Mouse (Mus musculus): ENCODE measurements at regions not wholly inside any gene's neighbourhood (a gene's known extent, or its start where the extent isn't known, plus 50 kb on each side); places are given as distances from the start of the nearest gene placed in this dataset.

- no peak for DNase-seq (ENCODE audit: low read depth, low spot score)
Measured at GRCm38 (mm10) chr12:16139152-16139551, 322.4 kb upstream of the Trib2 start.

GRCm38 (mm10) chr12:16137801-16138200 is 321.1 kb upstream of the Trib2 start:
- no peak for DNase-seq (ENCODE audit: low read depth, low spot score)

GRCm38 (mm10) chr12:16136214-16136671 is 319.5 kb upstream of the Trib2 start:
- no peak for DNase-seq (ENCODE audit: low read depth, low spot score)

GRCm38 (mm10) chr12:16135602-16136213 is 319.0 kb upstream of the Trib2 start:
- DNase-seq (ENCODE audit: low read depth, low spot score) = no peak

- DNase-seq (ENCODE audit: low read depth, low spot score) = no peak
Measured at GRCm38 (mm10) chr12:16134446-16134845, 317.7 kb upstream of the Trib2 start.

GRCm38 (mm10) chr12:16133253-16133652 is 316.5 kb upstream of the Trib2 start:
- no peak for DNase-seq (ENCODE audit: low read depth, low spot score)

GRCm38 (mm10) chr12:16131740-16132077 is 315.0 kb upstream of the Trib2 start:
- DNase-seq (ENCODE audit: low read depth, low spot score) = no peak

GRCm38 (mm10) chr12:16131028-16131739 is 314.5 kb upstream of the Trib2 start:
- no peak for DNase-seq (ENCODE audit: low read depth, low spot score)

GRCm38 (mm10) chr12:16130605-16131004 is 313.9 kb upstream of the Trib2 start:
- no peak for DNase-seq (ENCODE audit: low read depth, low spot score)

GRCm38 (mm10) chr12:16129923-16130322 is 313.2 kb upstream of the Trib2 start:
- DNase-seq (ENCODE audit: low read depth, low spot score) = no peak

GRCm38 (mm10) chr12:16129243-16129642 is 312.5 kb upstream of the Trib2 start:
- DNase-seq (ENCODE audit: low read depth, low spot score) = no peak

- DNase-seq (ENCODE audit: low read depth, low spot score) = no peak
Measured at GRCm38 (mm10) chr12:16124906-16125305, 308.2 kb upstream of the Trib2 start.

- DNase-seq (ENCODE audit: low read depth, low spot score) = no peak
Measured at GRCm38 (mm10) chr12:16122353-16123127, 305.8 kb upstream of the Trib2 start.

GRCm38 (mm10) chr12:16121787-16122186 is 305.1 kb upstream of the Trib2 start:
- DNase-seq (ENCODE audit: low read depth, low spot score) = no peak

GRCm38 (mm10) chr12:16118710-16119109 is 302.0 kb upstream of the Trib2 start:
- no peak for DNase-seq (ENCODE audit: low read depth, low spot score)

- no peak for DNase-seq (ENCODE audit: low read depth, low spot score)
Measured at GRCm38 (mm10) chr12:16106946-16107345, 290.2 kb upstream of the Trib2 start.

- DNase-seq (ENCODE audit: low read depth, low spot score) = no peak
Measured at GRCm38 (mm10) chr12:16098840-16099239, 282.1 kb upstream of the Trib2 start.

- no peak for DNase-seq (ENCODE audit: low read depth, low spot score)
Measured at GRCm38 (mm10) chr12:16092643-16093042, 275.9 kb upstream of the Trib2 start.

GRCm38 (mm10) chr12:16091336-16091735 is 274.6 kb upstream of the Trib2 start:
- DNase-seq (ENCODE audit: low read depth, low spot score) = no peak

GRCm38 (mm10) chr12:16083176-16083575 is 266.5 kb upstream of the Trib2 start:
- no peak for DNase-seq (ENCODE audit: low read depth, low spot score)

GRCm38 (mm10) chr12:16077215-16077614 is 260.5 kb upstream of the Trib2 start:
- no peak for DNase-seq (ENCODE audit: low read depth, low spot score)

GRCm38 (mm10) chr12:16075962-16076361 is 259.2 kb upstream of the Trib2 start:
- no peak for DNase-seq (ENCODE audit: low read depth, low spot score)

- DNase-seq (ENCODE audit: low read depth, low spot score) = peak; percentile 45
Measured at GRCm38 (mm10) chr12:16068940-16069339, 252.2 kb upstream of the Trib2 start.

Data from brain, embryonic 18.5 days (tissue).